Mouse (Mus musculus) G1E (cell line): Measurements from ENCODE around the gene Prr14l. TPM values are rescaled to one million over a fixed set of nuclear protein-coding genes. Genes with fewer than 3 reads are reported as not detected.

Source experiments
- ATAC-seq: 2 replicates; pipeline ENCODE4 v1.8.0; 2016; ENCODE audit warnings: mild to moderate bottlenecking; ENCODE audit not compliant: insufficient number of reproducible peaks, poor library complexity, low FRiP score, severe bottlenecking; ENCODE audit errors: extremely low read depth
- DNase-seq: peaks from one replicate; pipeline ENCODE4 v3.0.0; 2012; ENCODE audit warnings: low spot score
- H3K27me3 ChIP-seq: 2 replicates; pipeline ENCODE4 v1.6.1; 2012; ENCODE audit warnings: mild to moderate bottlenecking, low read length, inconsistent platforms; ENCODE audit not compliant: insufficient read depth
- H3K36me3 ChIP-seq: replicated peaks from 2 replicates; pipeline ENCODE3; 2012; ENCODE audit warnings: mild to moderate bottlenecking, inconsistent platforms
- H3K4me1 ChIP-seq: 2 replicates; pipeline ENCODE4 v1.6.1; 2012; ENCODE audit warnings: low read depth, low read length, inconsistent platforms, mixed read lengths; ENCODE audit not compliant: insufficient read depth
- H3K4me3 ChIP-seq: 2 replicates; pipeline ENCODE4 v1.5.1; 2012; ENCODE audit warnings: low read depth, mild to moderate bottlenecking, inconsistent platforms, low read length, moderate library complexity, mixed read lengths
- H3K9me3 ChIP-seq: replicated peaks from 2 replicates; pipeline ENCODE4 v1.6.1; 2012; ENCODE audit warnings: inconsistent platforms
- CTCF ChIP-seq: IDR thresholded peaks from 2 replicates; pipeline ENCODE4 v1.5.1; 2012; ENCODE audit warnings: low read depth, low read length, inconsistent platforms, mixed read lengths
- GATA1 ChIP-seq: IDR thresholded peaks from 2 replicates; pipeline ENCODE4 v1.6.1; 2012; ENCODE audit warnings: borderline replicate concordance, low read length, inconsistent platforms, mixed read lengths
- GATA2 ChIP-seq: IDR thresholded peaks from 2 replicates; pipeline ENCODE4 v1.6.1; 2012; ENCODE audit warnings: low read depth, low read length, inconsistent platforms, borderline replicate concordance
- POLR2AphosphoS5 ChIP-seq: IDR thresholded peaks from 2 replicates; pipeline ENCODE4 v1.6.1; 2012; ENCODE audit warnings: low read depth, low read length, inconsistent platforms; ENCODE audit not compliant: insufficient replicate concordance
- TAL1 ChIP-seq: conservative IDR thresholded peaks from 2 replicates; pipeline ENCODE4 v1.6.1; 2012; ENCODE audit warnings: low read depth, low read length, inconsistent platforms, mixed read lengths
- polyA plus RNA-seq: library from polyadenylated mRNA; stranded (reverse); fragments of >175 nt; gene quantifications from 2 replicates; pipeline ENCODE4 v1.2.3, GENCODE M21; 2012
- total RNA-seq, 2 experiments: library from RNA; stranded (forward) in 1 of 2; stranded (reverse) in 1 of 2; fragments of 200-1000 nt in 1 of 2; fragments of >200 nt in 1 of 2; fragmentation: Nextera tagmentation in 1 of 2; gene quantifications; 2 replicates each; pipeline ENCODE4 v1.2.3; 2014 to 2017

The Prr14l gene
- total and polyA plus RNA-seq, 3 experiments = 30.7 to 68.9 (median 35.8) TPM

- TF ChIP-seq POLR2AphosphoS5 (no peak), CTCF (no peak), GATA2 (no peak), GATA1 (no peak), TAL1 (no peak)
- no peaks in the 10 kb centered on the region for H3K27me3 ChIP-seq
- H3K9me3 ChIP-seq = no peaks in the 10 kb centered on the region
- H3K4me1 ChIP-seq = peaks cover 7% of the 10 kb centered on the region
- peaks cover 92% of the 10 kb centered on the region for H3K36me3 ChIP-seq
- no peak overlapping the region for H3K4me3 ChIP-seq
- DNase-seq = no peak
- ATAC-seq = no peak
Observed at GRCm38 (mm10) chr5:32740138-32740537, 113.9 kb downstream of the Prr14l start.

Other genes with a start within 250 kb of the Prr14l start
- 13.6 and 16.7 TPM in 2 replicates for gene Yes1, start 243.1 kb downstream of the Prr14l start, total RNA-seq (2014; fragmentation: Nextera tagmentation)
- gene Yes1, start 243.1 kb downstream of the Prr14l start, total RNA-seq (2017) = 10.0 and 10.3 TPM in 2 replicates
- 1.3 and 1.6 TPM in 2 replicates for gene Yes1, start 243.1 kb downstream of the Prr14l start, polyA plus RNA-seq
- 22.3 and 24.2 TPM in 2 replicates for gene Pisd, start 68.6 kb downstream of the Prr14l start, total RNA-seq (2014; fragmentation: Nextera tagmentation)
- 20.9 and 26.8 TPM in 2 replicates for gene Pisd, start 68.6 kb downstream of the Prr14l start, total RNA-seq (2017)
- 12.7 and 19.1 TPM in 2 replicates for gene Pisd, start 68.6 kb downstream of the Prr14l start, polyA plus RNA-seq
- gene Gm20671, start 27.1 kb downstream of the Prr14l start, total RNA-seq (2014; fragmentation: Nextera tagmentation) = 2.3 TPM in 1 of 2 replicates, not detected in the other
- not detected in 2 replicates for gene Gm20671, start 27.1 kb downstream of the Prr14l start, total RNA-seq (2017)
- 3.7 and 12.9 TPM in 2 replicates for gene Gm20671, start 27.1 kb downstream of the Prr14l start, polyA plus RNA-seq
- gene Depdc5, start 9.4 kb upstream of the Prr14l start, total RNA-seq (2014; fragmentation: Nextera tagmentation) = 46.1 and 52.4 TPM in 2 replicates
- gene Depdc5, start 9.4 kb upstream of the Prr14l start, total RNA-seq (2017) = 24.6 and 27.2 TPM in 2 replicates
- 2.5 and 5.4 TPM in 2 replicates for gene Depdc5, start 9.4 kb upstream of the Prr14l start, polyA plus RNA-seq
- 363 and 413 TPM in 2 replicates for gene Ywhah, start 164.6 kb upstream of the Prr14l start, total RNA-seq (2014; fragmentation: Nextera tagmentation)
- 119 and 129 TPM in 2 replicates for gene Ywhah, start 164.6 kb upstream of the Prr14l start, total RNA-seq (2017)
- 86.4 and 95.6 TPM in 2 replicates for gene Ywhah, start 164.6 kb upstream of the Prr14l start, polyA plus RNA-seq
- not detected in 2 replicates for gene Slc5a1, start 250.0 kb upstream of the Prr14l start, total RNA-seq (2014; fragmentation: Nextera tagmentation)
- gene Slc5a1, start 250.0 kb upstream of the Prr14l start, total RNA-seq (2017) = 0.05 and 0.06 TPM in 2 replicates
- gene Slc5a1, start 250.0 kb upstream of the Prr14l start, polyA plus RNA-seq = not detected in 2 replicates